Mouse (Mus musculus) C2C12 (cell line): ENCODE results near the gene Ccnq.

Experiments used
- CTCF ChIP-seq: IDR thresholded peaks from one replicate; pipeline ENCODE4 v1.5.1; 2011; ENCODE audit not compliant: control insufficient read depth, insufficient read depth, insufficient read length
- FOSL1 ChIP-seq: IDR thresholded peaks from one replicate; pipeline ENCODE4 v1.8.0; 2011; ENCODE audit warnings: mild to moderate bottlenecking, low read length; ENCODE audit not compliant: poor library complexity, insufficient read depth, severe bottlenecking
- MAX ChIP-seq: IDR thresholded peaks from one replicate; pipeline ENCODE4 v1.6.1; 2011; ENCODE audit warnings: mild to moderate bottlenecking, control low read depth
- MYOD1 ChIP-seq: IDR thresholded peaks from one replicate; pipeline ENCODE4 v1.6.1; 2011; ENCODE audit warnings: low read depth; ENCODE audit not compliant: control insufficient read depth, insufficient read length

- TF ChIP-seq FOSL1 (no peak), MAX (no peak), MYOD1 (no peak), CTCF (no peak)
These were observed 6.1 kb downstream of the Ccnq start for GRCm38 (mm10) chr11:78745475-78745874.
